Mouse (Mus musculus): ENCODE data around the gene Sh3glb2. TPM values are rescaled to one million over a fixed set of nuclear protein-coding genes. Genes with fewer than 3 reads are reported as not detected.

Gene Sh3glb2
- polyA plus RNA-seq, 1 experiment from 2014 or later, result 90.3 TPM

DNA sequence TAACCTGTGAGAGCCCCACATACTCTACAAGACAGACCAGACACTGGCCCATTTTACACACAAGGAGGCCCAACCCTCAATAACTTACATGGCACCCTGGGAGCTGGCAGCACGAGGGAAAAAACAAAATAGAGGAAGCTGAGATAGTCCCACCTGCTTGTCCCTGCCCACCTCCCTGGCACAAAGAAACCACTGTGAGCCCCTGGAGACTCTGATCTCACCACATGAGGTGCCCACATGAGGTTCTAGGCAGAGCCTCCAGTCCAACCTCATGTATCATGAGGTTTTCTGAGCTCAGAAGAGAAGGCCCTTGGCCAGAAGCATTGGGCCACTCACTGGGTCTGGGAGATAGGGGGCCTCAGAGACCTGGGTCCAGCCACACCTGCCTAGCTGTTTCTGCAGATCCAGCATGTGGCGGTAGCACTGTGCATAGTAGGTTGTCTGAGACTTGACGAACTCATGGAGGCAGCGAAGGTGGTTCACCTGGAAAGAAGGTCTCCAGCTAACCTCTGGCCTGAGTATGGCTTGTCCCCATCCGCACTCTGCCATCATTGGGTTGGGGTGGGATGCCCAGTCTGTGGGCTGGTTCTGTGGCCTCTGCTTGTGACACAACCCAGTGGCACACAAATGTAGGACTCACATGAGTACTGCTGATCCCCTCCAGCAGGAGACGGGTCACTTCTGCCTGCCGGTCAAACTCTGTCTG is 13.0 kb downstream of the Sh3glb2 start:
- DNase-seq (ENCODE audit: low spot score), result no peak
- H3K36me3 ChIP-seq, result peaks cover 96% of the 10 kb centered on the region
- H3K4me3 ChIP-seq, result no peak overlapping the region
- no peaks in the 10 kb centered on the region for H3K9me3 ChIP-seq (replicated peaks)
- 90% methylated on average over 7 of the region's 7 CpGs for WGBS
- no peaks in the 10 kb centered on the region for H3K4me1 ChIP-seq
- H3K27ac ChIP-seq, result no peak overlapping the region
- H3K27me3 ChIP-seq (ENCODE audit: low read depth, poor library complexity, severe bottlenecking), result no peaks in the 10 kb centered on the region

DNA sequence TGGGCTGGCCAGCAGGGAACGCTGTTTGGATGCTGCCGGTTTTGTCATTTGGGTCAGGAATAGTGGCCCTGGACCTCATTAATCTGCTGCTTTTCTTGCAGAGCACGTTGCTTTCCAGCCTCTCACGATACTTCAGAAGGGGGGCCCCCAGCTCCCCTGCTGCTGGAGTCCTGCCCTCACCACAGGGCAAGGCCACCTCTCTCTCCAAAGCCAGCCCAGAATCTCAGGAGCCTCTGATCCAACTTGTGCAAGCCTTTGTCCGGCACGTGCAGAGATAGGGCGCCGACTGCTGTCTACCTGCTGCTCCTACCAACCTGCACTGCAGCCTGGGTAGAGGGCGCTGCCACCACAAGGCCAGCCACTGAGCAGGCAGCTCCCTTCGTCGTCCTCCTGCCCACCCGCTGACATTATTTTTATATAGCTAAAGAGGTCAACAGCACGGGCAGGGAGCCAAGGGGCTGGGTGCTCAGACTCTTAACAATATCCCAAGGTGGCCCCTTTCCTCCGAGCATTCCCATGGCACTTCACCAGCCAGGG is 15.5 kb downstream of the Sh3glb2 start:
- Histone ChIP-seq H3K36me3 (peaks cover 100% of the 10 kb centered on the region), H3K4me1 (no peaks in the 10 kb centered on the region)
- 86% methylated on average over 14 of the region's 14 CpGs for WGBS

DNA sequence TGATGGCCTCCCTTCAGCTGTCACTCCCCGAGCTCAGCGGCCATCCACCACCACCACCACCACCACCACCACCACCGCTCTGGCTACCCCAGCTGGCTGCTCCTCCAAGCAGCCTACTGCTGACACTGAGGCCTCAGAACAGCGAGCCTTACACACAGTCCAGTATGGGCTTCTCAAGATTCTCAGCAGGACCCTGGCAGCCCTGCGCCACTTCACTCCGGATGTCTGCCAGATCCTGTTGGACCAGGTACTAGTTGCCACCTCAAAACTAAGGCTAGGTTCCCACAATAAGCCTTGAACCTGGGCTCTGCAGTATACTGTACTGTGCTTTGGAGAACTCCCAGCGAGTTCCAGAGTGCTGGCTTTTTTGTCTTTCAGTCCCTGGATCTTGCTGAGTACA is 16.6 kb downstream of the Sh3glb2 start:
- Histone ChIP-seq H3K4me1 (no peaks in the 10 kb centered on the region), H3K4me3 (no peak overlapping the region), H3K27me3 (ENCODE audit: low read depth, poor library complexity, severe bottlenecking) (no peaks in the 10 kb centered on the region), H3K27ac (no peak overlapping the region), H3K9me3 (replicated peaks) (no peaks in the 10 kb centered on the region), H3K36me3 (peaks cover 100% of the 10 kb centered on the region)
- no peak for DNase-seq (ENCODE audit: low spot score)
- 98% methylated on average over 7 of the region's 7 CpGs for WGBS

More for the DNA sequence above, 15.5 kb downstream of the Sh3glb2 start:
- Histone ChIP-seq H3K4me3 (no peak overlapping the region), H3K27me3 (ENCODE audit: low read depth, poor library complexity, severe bottlenecking) (no peaks in the 10 kb centered on the region), H3K9me3 (replicated peaks) (no peaks in the 10 kb centered on the region), H3K27ac (no peak overlapping the region)
- no peak for DNase-seq (ENCODE audit: low spot score)

DNA sequence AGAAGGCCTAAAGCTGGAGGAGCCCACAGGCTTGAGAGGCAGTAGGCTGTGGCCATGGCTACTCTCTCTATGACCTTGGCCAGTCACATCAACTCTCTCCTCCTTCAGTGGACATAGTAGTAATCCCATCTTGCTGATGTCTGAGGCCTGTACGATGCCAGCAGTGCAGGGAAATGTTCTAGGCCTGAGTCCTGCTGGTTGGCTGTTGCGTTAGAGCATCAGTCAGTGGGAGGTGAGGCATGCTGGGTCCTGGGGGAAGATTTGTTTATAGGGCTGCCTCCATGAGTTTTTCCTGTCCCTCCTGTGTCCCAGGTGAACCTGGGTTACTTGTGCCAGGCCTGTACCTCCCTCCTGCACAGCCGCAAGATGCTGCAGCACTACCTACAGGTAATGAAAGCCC is 17.1 kb downstream of the Sh3glb2 start:
- H3K4me3 ChIP-seq, result no peak overlapping the region
- DNase-seq (ENCODE audit: low spot score), result no peak
- WGBS, result 96% methylated on average over 3 of the region's 3 CpGs
- peaks cover 100% of the 10 kb centered on the region for H3K36me3 ChIP-seq
- H3K9me3 ChIP-seq (replicated peaks), result no peaks in the 10 kb centered on the region
- H3K27ac ChIP-seq, result no peak overlapping the region
- no peaks in the 10 kb centered on the region for H3K27me3 ChIP-seq (ENCODE audit: low read depth, poor library complexity, severe bottlenecking)
- H3K4me1 ChIP-seq, result no peaks in the 10 kb centered on the region

GRCm38 (mm10) chr2:30337179-30337578 is 22.0 kb downstream of the Sh3glb2 start:
- Histone ChIP-seq H3K27ac (no peak overlapping the region), H3K4me3 (no peak overlapping the region), H3K4me1 (no peaks in the 10 kb centered on the region), H3K9me3 (replicated peaks) (no peaks in the 10 kb centered on the region), H3K36me3 (peaks cover 100% of the 10 kb centered on the region), H3K27me3 (ENCODE audit: low read depth, poor library complexity, severe bottlenecking) (no peaks in the 10 kb centered on the region)
- DNase-seq (ENCODE audit: low spot score), result no peak
- 60% methylated on average over 12 of the region's 12 CpGs for WGBS

DNA sequence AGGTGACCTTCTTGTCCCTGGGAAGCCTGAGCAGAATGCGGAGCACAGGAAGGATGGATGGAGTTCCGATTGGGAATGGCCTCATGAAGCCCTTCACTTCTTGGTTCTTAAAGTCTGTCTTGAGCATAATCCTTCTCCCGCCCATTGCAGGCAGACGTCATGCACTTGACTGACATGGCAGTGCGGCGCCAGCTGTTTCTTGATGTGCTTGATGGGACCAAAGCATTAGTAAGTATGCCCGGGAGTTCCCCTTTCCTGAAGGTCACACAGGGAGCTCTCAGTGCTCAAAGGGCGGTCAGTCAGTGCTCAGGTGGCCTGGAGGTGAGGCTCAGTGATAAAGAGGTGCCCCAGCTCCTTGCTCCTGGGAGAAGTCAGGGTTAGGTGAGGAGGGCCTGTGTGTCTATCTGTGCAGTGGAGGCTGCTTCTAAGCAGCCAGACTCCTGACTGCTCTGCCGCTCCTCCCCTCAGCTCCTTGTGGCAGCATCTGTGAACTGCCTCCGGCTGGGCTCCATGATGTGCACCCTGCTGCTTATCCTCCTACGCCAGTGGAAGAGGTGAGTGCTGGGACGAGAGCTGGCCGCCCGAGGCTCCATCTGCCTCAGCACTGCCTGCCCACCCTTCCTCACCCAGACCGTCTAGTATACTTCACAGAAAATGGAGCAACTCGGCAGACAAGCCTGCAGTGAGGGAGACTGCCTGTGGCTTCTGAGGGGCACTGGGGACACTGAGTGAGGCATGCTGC is 22.8 kb downstream of the Sh3glb2 start:
- 89% methylated on average over 16 of the region's 16 CpGs for WGBS
- H3K27ac ChIP-seq, result no peak overlapping the region
- no peak overlapping the region for H3K4me3 ChIP-seq
- no peak for DNase-seq (ENCODE audit: low spot score)
- no peaks in the 10 kb centered on the region for H3K27me3 ChIP-seq (ENCODE audit: low read depth, poor library complexity, severe bottlenecking)
- no peaks in the 10 kb centered on the region for H3K9me3 ChIP-seq (replicated peaks)
- peaks cover 100% of the 10 kb centered on the region for H3K36me3 ChIP-seq
- H3K4me1 ChIP-seq, result no peaks in the 10 kb centered on the region

- WGBS, result 98% methylated on average over 2 of the region's 2 CpGs
- peaks cover 100% of the 10 kb centered on the region for H3K36me3 ChIP-seq
These were observed 23.8 kb downstream of the Sh3glb2 start for GRCm38 (mm10) chr2:30335324-30335723.

DNA sequence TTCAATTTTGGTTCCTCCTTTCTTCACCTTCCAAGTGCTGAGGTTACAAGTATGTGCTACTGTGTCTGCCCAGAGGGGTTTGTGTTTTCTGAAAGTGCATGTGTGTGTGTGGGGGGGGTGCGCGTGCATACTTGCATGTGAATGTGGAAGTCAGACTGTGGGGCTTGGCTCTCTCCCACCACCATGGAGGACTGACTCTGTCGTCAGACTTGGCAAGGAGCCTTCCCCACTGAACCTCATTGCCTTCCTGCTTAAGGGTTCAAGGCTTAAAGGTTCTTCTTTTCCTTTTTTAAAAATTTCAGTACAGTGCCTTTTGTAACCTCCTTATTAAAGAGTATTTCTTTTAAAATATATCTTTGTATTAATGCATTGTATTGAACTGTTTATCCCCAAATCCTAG is 30.3 kb downstream of the Sh3glb2 start:
- 91% methylated on average over 3 of the region's 3 CpGs for WGBS
- H3K4me3 ChIP-seq, result no peak overlapping the region

More at GRCm38 (mm10) chr2:30335324-30335723, 23.8 kb downstream of the Sh3glb2 start:
- H3K4me1 ChIP-seq, result no peaks in the 10 kb centered on the region
- H3K27me3 ChIP-seq (ENCODE audit: low read depth, poor library complexity, severe bottlenecking), result no peaks in the 10 kb centered on the region
- no peak overlapping the region for H3K27ac ChIP-seq
- no peak for DNase-seq (ENCODE audit: low spot score)
- no peaks in the 10 kb centered on the region for H3K9me3 ChIP-seq (replicated peaks)
- no peak overlapping the region for H3K4me3 ChIP-seq

GRCm38 (mm10) chr2:30327276-30327675 is 31.9 kb downstream of the Sh3glb2 start:
- DNase-seq (ENCODE audit: low spot score), result no peak
- Histone ChIP-seq H3K4me3 (no peak overlapping the region), H3K4me1 (no peaks in the 10 kb centered on the region), H3K36me3 (peaks cover 100% of the 10 kb centered on the region), H3K9me3 (replicated peaks) (no peaks in the 10 kb centered on the region), H3K27ac (no peak overlapping the region), H3K27me3 (ENCODE audit: low read depth, poor library complexity, severe bottlenecking) (no peaks in the 10 kb centered on the region)
- 94% methylated on average over 7 of the region's 7 CpGs for WGBS

More for the DNA sequence above, 30.3 kb downstream of the Sh3glb2 start:
- H3K27ac ChIP-seq, result no peak overlapping the region
- H3K27me3 ChIP-seq (ENCODE audit: low read depth, poor library complexity, severe bottlenecking), result no peaks in the 10 kb centered on the region
- no peaks in the 10 kb centered on the region for H3K4me1 ChIP-seq
- peaks cover 100% of the 10 kb centered on the region for H3K36me3 ChIP-seq
- H3K9me3 ChIP-seq (replicated peaks), result no peaks in the 10 kb centered on the region
- DNase-seq (ENCODE audit: low spot score), result no peak

DNA sequence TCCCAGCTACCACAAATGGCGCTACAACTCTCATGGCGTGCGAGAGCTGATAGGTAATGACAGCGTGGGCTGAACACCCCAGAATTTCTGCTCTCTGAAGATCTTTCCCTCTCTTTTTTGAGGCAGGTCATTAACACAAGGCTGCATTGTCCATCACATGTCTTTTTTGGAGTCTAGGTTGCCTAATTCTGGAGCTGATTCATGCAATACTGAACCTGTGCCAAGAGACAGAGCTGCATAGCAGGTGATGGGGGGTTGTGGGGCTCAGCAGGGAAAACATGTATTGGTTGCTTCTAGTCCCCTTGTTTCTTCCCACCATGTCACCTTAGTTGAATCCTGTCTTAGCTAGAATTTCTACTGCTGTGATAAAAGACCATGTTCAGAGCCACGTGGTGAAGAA is 33.8 kb downstream of the Sh3glb2 start:
- Histone ChIP-seq H3K4me3 (no peak overlapping the region), H3K4me1 (no peaks in the 10 kb centered on the region), H3K9me3 (replicated peaks) (no peaks in the 10 kb centered on the region), H3K27ac (no peak overlapping the region), H3K27me3 (ENCODE audit: low read depth, poor library complexity, severe bottlenecking) (no peaks in the 10 kb centered on the region), H3K36me3 (peaks cover 100% of the 10 kb centered on the region)
- no peak for DNase-seq (ENCODE audit: low spot score)
- WGBS, result 94% methylated on average over 5 of the region's 5 CpGs

- Histone ChIP-seq H3K27ac (no peak overlapping the region), H3K36me3 (peaks cover 100% of the 10 kb centered on the region), H3K9me3 (replicated peaks) (no peaks in the 10 kb centered on the region), H3K4me1 (no peaks in the 10 kb centered on the region), H3K27me3 (ENCODE audit: low read depth, poor library complexity, severe bottlenecking) (no peaks in the 10 kb centered on the region), H3K4me3 (no peak overlapping the region)
- WGBS, result 91% methylated on average over 7 of the region's 7 CpGs
- no peak for DNase-seq (ENCODE audit: low spot score)
These were observed 36.0 kb downstream of the Sh3glb2 start for GRCm38 (mm10) chr2:30323111-30323510.

DNA sequence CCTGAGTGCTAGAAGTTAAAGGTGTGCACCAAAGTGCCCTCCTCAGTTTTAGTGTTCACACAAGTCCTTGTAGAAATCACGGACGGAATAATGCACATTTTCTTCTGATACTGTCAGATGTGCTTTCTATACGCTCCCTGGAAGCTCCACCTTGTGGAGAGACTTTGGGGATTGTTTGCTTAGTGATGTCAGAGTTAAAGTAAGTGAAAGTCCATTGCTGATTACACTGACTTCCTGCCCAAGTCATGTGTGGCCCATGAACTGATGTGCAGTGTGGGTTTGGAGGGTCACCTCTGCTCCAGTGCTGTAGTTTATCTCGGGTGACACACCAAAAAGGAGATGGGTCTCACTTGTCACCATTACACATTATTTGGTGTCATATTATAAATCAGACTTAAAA is 39.9 kb downstream of the Sh3glb2 start:
- Histone ChIP-seq H3K27me3 (ENCODE audit: low read depth, poor library complexity, severe bottlenecking) (no peaks in the 10 kb centered on the region), H3K4me1 (no peaks in the 10 kb centered on the region), H3K4me3 (no peak overlapping the region), H3K9me3 (replicated peaks) (no peaks in the 10 kb centered on the region), H3K36me3 (peaks cover 100% of the 10 kb centered on the region), H3K27ac (no peak overlapping the region)
- no peak for DNase-seq (ENCODE audit: low spot score)
- WGBS, result 92% methylated on average over 4 of the region's 4 CpGs

DNA sequence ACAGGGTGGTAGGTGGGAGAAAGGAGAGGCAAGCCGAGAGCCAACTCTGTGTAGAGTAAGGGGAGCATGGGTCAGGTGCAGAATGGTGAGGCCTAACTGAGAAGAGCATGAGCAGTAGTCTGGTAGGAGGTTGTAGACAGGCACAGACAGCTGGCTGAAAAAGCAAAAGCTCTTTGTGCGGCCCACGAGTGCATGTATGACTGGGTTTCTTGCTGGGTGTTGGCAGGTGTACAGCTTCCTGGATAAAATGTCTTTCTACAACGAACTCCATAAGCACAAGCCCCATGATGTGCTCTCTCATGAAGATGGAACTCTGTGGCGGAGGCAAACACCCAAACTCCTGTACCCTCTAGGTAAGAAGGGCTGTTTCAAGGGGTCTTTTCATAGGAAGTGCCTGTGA is 42.2 kb downstream of the Sh3glb2 start:
- Histone ChIP-seq H3K27ac (no peak overlapping the region), H3K9me3 (replicated peaks) (no peaks in the 10 kb centered on the region), H3K4me1 (no peaks in the 10 kb centered on the region), H3K4me3 (no peak overlapping the region), H3K27me3 (ENCODE audit: low read depth, poor library complexity, severe bottlenecking) (no peaks in the 10 kb centered on the region), H3K36me3 (peaks cover 100% of the 10 kb centered on the region)
- DNase-seq (ENCODE audit: low spot score), result no peak
- WGBS, result 95% methylated on average over 5 of the region's 5 CpGs

Measured in limb, embryonic 10.5 days (tissue).